Mouse (Mus musculus) stomach, postnatal 0 days (tissue): ENCODE data around the gene Gatad2a. TPM values are rescaled to one million over a fixed set of nuclear protein-coding genes. Genes with fewer than 3 reads are reported as not detected.

Experiments used
- ATAC-seq: fragments of 200-750 bp; cut with Nextera tagmentation; 2 replicates; pipeline ENCODE4 v1.8.0; 2017; ENCODE audit not compliant: low FRiP score, low TSS enrichment
- DNase-seq: peaks from one replicate; pipeline ENCODE4 v3.0.0-alpha.2; 2016; ENCODE audit warnings: low spot score
- H3K27ac ChIP-seq: fragments of 300-500 bp; sonication (generic); replicated peaks from 2 replicates; pipeline ENCODE4 v1.5.1; 2014; ENCODE audit warnings: mild to moderate bottlenecking, control low read depth
- H3K27me3 ChIP-seq: fragments of 300-500 bp; sonication (generic); 2 replicates; pipeline ENCODE4 v1.6.1; 2014; ENCODE audit warnings: low read length; ENCODE audit not compliant: control insufficient read depth, insufficient read depth
- H3K36me3 ChIP-seq: fragments of 300-500 bp; sonication (generic); 2 replicates; pipeline ENCODE4 v1.6.1; 2014; ENCODE audit warnings: low read length, mixed read lengths; ENCODE audit not compliant: control insufficient read depth, insufficient read depth
- H3K4me1 ChIP-seq: fragments of 300-500 bp; sonication (generic); replicated peaks from 2 replicates; pipeline ENCODE4 v1.6.1; 2014; ENCODE audit warnings: antibody characterized with exemption; ENCODE audit not compliant: control insufficient read depth, insufficient read depth
- H3K4me2 ChIP-seq: fragments of 300-500 bp; sonication (generic); replicated peaks from 2 replicates; pipeline ENCODE4 v1.6.1; 2014; ENCODE audit warnings: low read depth, mild to moderate bottlenecking, control low read depth, moderate library complexity
- H3K4me3 ChIP-seq: fragments of 300-500 bp; sonication (generic); 2 replicates; pipeline ENCODE4 v1.5.1; 2014; ENCODE audit warnings: low read depth, low read length, control low read depth
- H3K9ac ChIP-seq: fragments of 300-500 bp; sonication (generic); 2 replicates; pipeline ENCODE4 v1.6.1; 2014; ENCODE audit warnings: mild to moderate bottlenecking, low read length, control low read depth, mixed read lengths
- H3K9me3 ChIP-seq: fragments of 300-500 bp; sonication (generic); 2 replicates; pipeline ENCODE4 v1.6.1; 2016; ENCODE audit warnings: low read length; ENCODE audit not compliant: control insufficient read depth
- CTCF ChIP-seq: IDR thresholded peaks from 2 replicates; pipeline ENCODE4 v1.5.1; 2016; ENCODE audit warnings: antibody characterized with exemption, low read depth, mild to moderate bottlenecking, moderate library complexity
- EP300 ChIP-seq: optimal IDR thresholded peaks from 2 replicates; pipeline ENCODE3; 2016; ENCODE audit warnings: antibody characterized with exemption
- WGBS: fragments of 180-500 bp; shearing (Covaris S2); extraction: QIAGEN DNeasy Blood & Tissue Kit; methylation state at CpG from one replicate; pipeline ENCODE4 v1.1.7; 2014; 5-methylcytosine and 5-hydroxymethylcytosine counted together
- polyA plus RNA-seq: library from polyadenylated mRNA; unstranded; fragments of >200 nt; fragmentation: Nextera tagmentation; extraction: Ambion mirVana; gene quantifications from 2 replicates; pipeline ENCODE4 v1.2.1, GENCODE M21; 2015

Gatad2a gene
- polyA plus RNA-seq, 1 experiment from 2014 or later = 32.4 TPM

- DNase-seq = no peak
- H3K9ac ChIP-seq = no peak overlapping the region
- TF ChIP-seq EP300 (no peak), CTCF (no peak)
- no peak overlapping the region for H3K4me2 ChIP-seq
- H3K36me3 ChIP-seq = no peaks in the 10 kb centered on the region
- H3K27ac ChIP-seq = no peak overlapping the region
- whole genome bisulfite sequencing = 76% methylated on average over 13 of the region's 13 CpGs
- no peaks in the 10 kb centered on the region for H3K4me1 ChIP-seq
- no peaks in the 10 kb centered on the region for H3K9me3 ChIP-seq
- H3K4me3 ChIP-seq = no peak overlapping the region
- ATAC-seq = no peak
- no peaks in the 10 kb centered on the region for H3K27me3 ChIP-seq
Measured at GRCm38 (mm10) chr8:69874654-69875053, 121.5 kb downstream of the Gatad2a start.

- WGBS = 9% methylated on average over 9 of the region's 9 CpGs
- no peak for ATAC-seq
Measured at GRCm38 (mm10) chr8:69874155-69874554, 122.0 kb downstream of the Gatad2a start.

GRCm38 (mm10) chr8:69870907-69871306 lies 125.3 kb downstream of the Gatad2a start:
- Histone ChIP-seq H3K4me3 (no peak overlapping the region), H3K9ac (no peak overlapping the region), H3K27me3 (no peaks in the 10 kb centered on the region), H3K4me2 (no peak overlapping the region), H3K27ac (no peak overlapping the region), H3K9me3 (no peaks in the 10 kb centered on the region), H3K4me1 (no peaks in the 10 kb centered on the region), H3K36me3 (no peaks in the 10 kb centered on the region)
- ATAC-seq (no peak), DNase-seq (no peak)
- 76% methylated on average over 6 of the region's 6 CpGs for WGBS
- no peak for TF ChIP-seq EP300
- no peak for TF ChIP-seq CTCF

More at GRCm38 (mm10) chr8:69874155-69874554, 122.0 kb downstream of the Gatad2a start:
- TF ChIP-seq CTCF (peak; percentile 84), EP300 (no peak)
- no peaks in the 10 kb centered on the region for H3K36me3 ChIP-seq
- H3K9ac ChIP-seq = no peak overlapping the region
- H3K27ac ChIP-seq = no peak overlapping the region
- H3K9me3 ChIP-seq = no peaks in the 10 kb centered on the region
- no peaks in the 10 kb centered on the region for H3K27me3 ChIP-seq
- DNase-seq = peak; percentile 64
- no peak overlapping the region for H3K4me3 ChIP-seq
- no peak overlapping the region for H3K4me2 ChIP-seq
- H3K4me1 ChIP-seq = no peaks in the 10 kb centered on the region

- no peaks in the 10 kb centered on the region for H3K9me3 ChIP-seq
- TF ChIP-seq CTCF (no peak), EP300 (no peak)
- no peaks in the 10 kb centered on the region for H3K4me1 ChIP-seq
- WGBS = 76% methylated on average over 11 of the region's 11 CpGs
- no peak for DNase-seq
- H3K27ac ChIP-seq = no peak overlapping the region
- H3K36me3 ChIP-seq = no peaks in the 10 kb centered on the region
- no peak overlapping the region for H3K4me2 ChIP-seq
- H3K9ac ChIP-seq = no peak overlapping the region
- no peak overlapping the region for H3K4me3 ChIP-seq
- no peaks in the 10 kb centered on the region for H3K27me3 ChIP-seq
- ATAC-seq = no peak
Measured at GRCm38 (mm10) chr8:69870003-69870765, 126.0 kb downstream of the Gatad2a start.

GRCm38 (mm10) chr8:69867696-69868326 lies 128.4 kb downstream of the Gatad2a start:
- no peak for DNase-seq
- no peak overlapping the region for H3K27ac ChIP-seq
- no peaks in the 10 kb centered on the region for H3K27me3 ChIP-seq
- 71% methylated on average over 5 of the region's 5 CpGs for WGBS
- TF ChIP-seq EP300 (no peak), CTCF (no peak)
- H3K4me2 ChIP-seq = no peak overlapping the region
- H3K9me3 ChIP-seq = no peaks in the 10 kb centered on the region
- H3K4me1 ChIP-seq = no peaks in the 10 kb centered on the region
- H3K9ac ChIP-seq = no peak overlapping the region
- no peaks in the 10 kb centered on the region for H3K36me3 ChIP-seq
- no peak overlapping the region for H3K4me3 ChIP-seq
- ATAC-seq = peak; percentile 67

- WGBS = 52% methylated on average over 5 of the region's 5 CpGs
- no peak for TF ChIP-seq CTCF
- TF ChIP-seq EP300 = no peak
Measured at GRCm38 (mm10) chr8:69864180-69864579, 132.0 kb downstream of the Gatad2a start.

More at GRCm38 (mm10) chr8:69864180-69864579, 132.0 kb downstream of the Gatad2a start:
- Histone ChIP-seq H3K9me3 (no peaks in the 10 kb centered on the region), H3K27ac (no peak overlapping the region), H3K4me3 (no peak overlapping the region), H3K9ac (no peak overlapping the region), H3K4me1 (no peaks in the 10 kb centered on the region), H3K36me3 (no peaks in the 10 kb centered on the region), H3K4me2 (no peak overlapping the region), H3K27me3 (no peaks in the 10 kb centered on the region)
- ATAC-seq = no peak
- no peak for DNase-seq
